8 mouse cellular contexts compared by ENCODE assay signal in genomic region chr10:76442178-76443088, GRCm38 (mm10). TPM values are rescaled to one million over a fixed set of nuclear protein-coding genes. Genes with fewer than 3 reads are reported as not detected.
DNase-seq lines count a peak whose midpoint lies in the region; ATAC-seq lines count a peak whose summit lies in the region.

Gene Pcnt (minus strand): TSS chr10:76442786.

- H3K27me3 ChIP-seq in heart, embryonic 10.5 days (ENCODE audit: insufficient read depth, poor library complexity, severe bottlenecking) = no peaks in the 10 kb centered on the region
- no peaks in the 10 kb centered on the region for H3K27me3 ChIP-seq in kidney, embryonic 15.5 days

- H3K36me3 ChIP-seq in heart, embryonic 10.5 days = peaks cover 29% of the 10 kb centered on the region
- H3K36me3 ChIP-seq in kidney, embryonic 15.5 days = peaks cover 29% of the 10 kb centered on the region

- peak within 1 kb of the TSS; percentile 94 for H3K27ac ChIP-seq in heart, embryonic 10.5 days
- peak within 1 kb of the TSS; percentile 99 for H3K27ac ChIP-seq in kidney, embryonic 15.5 days

- H3K9ac ChIP-seq in kidney, embryonic 15.5 days = peak within 1 kb of the TSS; percentile 78

- ATAC-seq in erythroblast, adult 5-6 weeks (replicated peaks; ENCODE audit: low FRiP score, poor library complexity, severe bottlenecking) = peak; percentile 93
- ATAC-seq in kidney, embryonic 15.5 days (replicated peaks; ENCODE audit: low FRiP score) = peak; percentile 99
- peak; percentile 93 for ATAC-seq in monocyte, adult 5-6 weeks (replicated peaks; ENCODE audit: insufficient number of reproducible peaks, low FRiP score, low TSS enrichment, poor library complexity, severe bottlenecking)

- peak; percentile 96 to 97 for DNase-seq in B cell, adult 2 months
- peak; percentile 99 for DNase-seq in brain, adult 2 months (ENCODE audit: low read depth, low spot score)
- peak; percentile 99 for DNase-seq in heart, embryonic 10.5 days (ENCODE audit: low spot score)
- peak; percentile 98 for DNase-seq in liver
- DNase-seq in spleen, postnatal 4 days (ENCODE audit: low spot score in 2 of 2) = peak; percentile 96 to 97

- under 1% methylated on average over 78 of the region's 78 CpGs for WGBS in heart, embryonic 10.5 days
- under 1% methylated on average over 78 of the region's 78 CpGs for WGBS in kidney, embryonic 15.5 days

- peak within 1 kb of the TSS; percentile 85 for H3K4me2 ChIP-seq in kidney, embryonic 15.5 days

- peaks cover 21% of the 10 kb centered on the region for H3K4me1 ChIP-seq in heart, embryonic 10.5 days
- peaks cover 18% of the 10 kb centered on the region for H3K4me1 ChIP-seq in kidney, embryonic 15.5 days

- peak within 1 kb of the TSS; percentile 91 for H3K4me3 ChIP-seq in heart, embryonic 10.5 days
- H3K4me3 ChIP-seq in kidney, embryonic 15.5 days (replicated peaks) = peak within 1 kb of the TSS; percentile 96

- H3K9me3 ChIP-seq in heart, embryonic 10.5 days = no peaks in the 10 kb centered on the region
- no peaks in the 10 kb centered on the region for H3K9me3 ChIP-seq in kidney, embryonic 15.5 days (replicated peaks)

RNA-seq across cellular contexts. Expression of gene Pcnt, which starts in this region (rescaled TPM):
- 22.4 and 25.0 TPM in 2 replicates for total RNA-seq in erythroblast, adult 5-6 weeks (2015; ENCODE audit: low replicate concordance)
- total RNA-seq in erythroblast, adult 5-6 weeks (2017; ENCODE audit: low replicate concordance) = 31.9 and 34.8 TPM in 2 replicates
- polyA plus RNA-seq in heart, embryonic 10.5 days (2016; fragmentation: Nextera tagmentation; extraction: Ambion mirVana) = 14.9 and 15.1 TPM in 2 replicates
- polyA plus RNA-seq in kidney, embryonic 15.5 days (2015; fragmentation: Nextera tagmentation; extraction: Ambion mirVana) = 13.4 and 16.9 TPM in 2 replicates
- 36.3 to 48.3 TPM (median 40.0 TPM) in 3 replicates for total RNA-seq in monocyte, adult 5-6 weeks (2017)

Comparison
In these comparisons a context has a peak if more than half of its experiments do, and no peak if none do; other contexts are left out.
1. Peak in every context shown above with its lines: DNase-seq, ATAC-seq, H3K4me3 ChIP-seq and H3K27ac ChIP-seq.